In genomic region chr17:66738331-66738730, GRCm38 (mm10) we compare ENCODE assay signal across 23 mouse cellular contexts.
DNase-seq lines count a peak whose midpoint lies in the region; ATAC-seq lines count a peak whose summit lies in the region.
"Had no signal": no experiment of that assay in that cellular context is flagged by ENCODE, and none has a peak within 500 bp of the region (broad histone marks: within the 10 kb centered on the region; RNA-seq: fewer than 3 reads in every experiment).

No protein-coding gene starts in this region.

- no peak overlapping the region for H3K4me3 ChIP-seq in heart, embryonic 15.5 days
- no peak overlapping the region for H3K4me3 ChIP-seq in lung, embryonic 16.5 days (ENCODE audit: low read length)
- H3K4me3 ChIP-seq: heart, embryonic 12.5 days; hindbrain, embryonic 12.5 days; liver, embryonic 15.5 days; megakaryocyte, embryonic 14.5 days; stomach, embryonic 15.5 days had no signal

- H3K9me3 ChIP-seq in heart, embryonic 15.5 days (replicated peaks), result no peaks in the 10 kb centered on the region
- H3K9me3 ChIP-seq in lung, embryonic 16.5 days (ENCODE audit: control insufficient read depth, low read length), result no peaks in the 10 kb centered on the region
- H3K9me3 ChIP-seq: hindbrain, embryonic 12.5 days; liver, embryonic 15.5 days; stomach, embryonic 15.5 days had no signal

- H3K4me2 ChIP-seq in heart, embryonic 15.5 days, result no peak overlapping the region
- H3K4me2 ChIP-seq in lung, embryonic 16.5 days (ENCODE audit: low read depth, low read length), result no peak overlapping the region
- H3K4me2 ChIP-seq: heart, embryonic 12.5 days; hindbrain, embryonic 12.5 days; liver, embryonic 15.5 days; stomach, embryonic 15.5 days had no signal

- DNase-seq in heart, postnatal 25 days (ENCODE audit: low spot score), result no peak
- no peak for DNase-seq in lung, postnatal 36 days
- DNase-seq in fibroblast of lung, adult 2 months (ENCODE audit: low read depth), result peak; percentile 39
- no peak for DNase-seq in embryo, embryonic 10.5 days (ENCODE audit: low spot score)
- DNase-seq: B cell, adult 2 months; cerebellum, adult 8-10 months; cerebellum, postnatal 25 days; gastrocnemius, postnatal 14 days; heart, postnatal 36 days; kidney, adult 9 months; kidney, postnatal 10 days; layer of hippocampus, postnatal 36 days; midbrain, embryonic 14.5 days; right cerebral cortex, postnatal 25 days had no signal

- no peaks in the 10 kb centered on the region for H3K27me3 ChIP-seq in heart, embryonic 15.5 days
- no peaks in the 10 kb centered on the region for H3K27me3 ChIP-seq in lung, embryonic 16.5 days (ENCODE audit: control insufficient read depth, insufficient read depth, low read depth, low read length)
- H3K27me3 ChIP-seq: heart, embryonic 12.5 days; hindbrain, embryonic 12.5 days; liver, embryonic 15.5 days; megakaryocyte, embryonic 14.5 days; stomach, embryonic 15.5 days had no signal

- peaks cover 20% of the 10 kb centered on the region for H3K4me1 ChIP-seq in heart, embryonic 15.5 days (replicated peaks)
- H3K4me1 ChIP-seq in lung, embryonic 16.5 days (replicated peaks; ENCODE audit: control insufficient read depth, insufficient read depth, low read length), result peaks cover 8% of the 10 kb centered on the region
- H3K4me1 ChIP-seq: liver, embryonic 15.5 days; megakaryocyte, embryonic 14.5 days had no signal

- H3K9ac ChIP-seq in heart, embryonic 15.5 days, result no peak overlapping the region
- H3K9ac ChIP-seq in lung, embryonic 16.5 days (ENCODE audit: low read length), result no peak overlapping the region
- H3K9ac ChIP-seq: heart, embryonic 12.5 days; hindbrain, embryonic 12.5 days; liver, embryonic 15.5 days; stomach, embryonic 15.5 days had no signal

- ATAC-seq in heart, embryonic 15.5 days (replicated peaks; ENCODE audit: insufficient number of reproducible peaks, insufficient read depth, low FRiP score, low read depth), result no peak
- ATAC-seq in lung, embryonic 16.5 days (ENCODE audit: low read depth), result no peak
- ATAC-seq: forebrain, embryonic 14.5 days; intestine, postnatal 0 days had no signal

- 77% methylated on average over 6 of the region's 6 CpGs for WGBS in heart, embryonic 15.5 days
- WGBS in lung, embryonic 16.5 days, result 41% methylated on average over 6 of the region's 6 CpGs

- no peaks in the 10 kb centered on the region for H3K36me3 ChIP-seq in heart, embryonic 15.5 days
- H3K36me3 ChIP-seq in lung, embryonic 16.5 days (ENCODE audit: control insufficient read depth, insufficient read depth, low read length), result no peaks in the 10 kb centered on the region
- H3K36me3 ChIP-seq: heart, embryonic 12.5 days; hindbrain, embryonic 12.5 days; liver, embryonic 15.5 days; stomach, embryonic 15.5 days had no signal

- H3K27ac ChIP-seq in heart, embryonic 15.5 days, result peak overlapping the region; percentile 45; the same call in 1 of the 2 replicates
- H3K27ac ChIP-seq in lung, embryonic 16.5 days (ENCODE audit: low read length), result peak overlapping the region; percentile 95
- H3K27ac ChIP-seq: hindbrain, embryonic 12.5 days; liver, embryonic 15.5 days; stomach, embryonic 15.5 days had no signal

- intact Hi-C loops in heart, postnatal 25 days (cut with DNase I), result no loop called here
